Mouse (Mus musculus) hindbrain, embryonic 12.5 days (tissue): ENCODE measurements around the gene Defa17. TPM values are rescaled to one million over a fixed set of nuclear protein-coding genes. Genes with fewer than 3 reads are reported as not detected.
"Not testable (repeated sequence)": the region's sequence is repeated elsewhere in the genome, so short reads cannot be mapped to it uniquely, and the experiment has no call there.

Source experiments
- ATAC-seq: fragments of 200-750 bp; cut with Nextera tagmentation; 2 replicates; pipeline ENCODE4 v1.8.0; 2017; ENCODE audit warnings: moderate TSS enrichment; ENCODE audit not compliant: low FRiP score
- H3K27ac ChIP-seq: fragments of 300-500 bp; sonication (generic); 2 replicates; pipeline ENCODE4 v1.5.1; 2016; ENCODE audit warnings: mild to moderate bottlenecking
- H3K27me3 ChIP-seq: fragments of 300-500 bp; sonication (generic); 2 replicates; pipeline ENCODE4 v1.6.1; 2016; ENCODE audit warnings: mild to moderate bottlenecking
- H3K36me3 ChIP-seq: fragments of 300-500 bp; sonication (generic); 2 replicates; pipeline ENCODE4 v1.6.1; 2016; ENCODE audit warnings: mild to moderate bottlenecking
- H3K4me1 ChIP-seq: fragments of 300-500 bp; sonication (generic); 2 replicates; pipeline ENCODE4 v1.6.1; 2016
- H3K4me2 ChIP-seq: fragments of 300-500 bp; sonication (generic); replicated peaks from 2 replicates; pipeline ENCODE4 v1.6.1; 2016; ENCODE audit warnings: mild to moderate bottlenecking
- H3K4me3 ChIP-seq: fragments of 300-500 bp; sonication (generic); 2 replicates; pipeline ENCODE4 v1.5.1; 2016; ENCODE audit warnings: mild to moderate bottlenecking
- H3K9ac ChIP-seq: fragments of 300-500 bp; sonication (generic); 2 replicates; pipeline ENCODE4 v1.6.1; 2016; ENCODE audit warnings: mild to moderate bottlenecking, moderate library complexity
- H3K9me3 ChIP-seq: fragments of 300-500 bp; sonication (generic); replicated peaks from 2 replicates; pipeline ENCODE4 v1.6.1; 2016; ENCODE audit warnings: mild to moderate bottlenecking
- WGBS: fragments of 180-500 bp; shearing (Covaris S2); methylation state at CpG from one replicate; pipeline ENCODE4 v1.1.7; 2016; 5-methylcytosine and 5-hydroxymethylcytosine counted together
- polyA plus RNA-seq: library from polyadenylated mRNA; unstranded; fragments of >200 nt; fragmentation: Nextera tagmentation; extraction: Ambion mirVana; gene quantifications from 2 replicates; pipeline ENCODE4 v1.2.1, GENCODE M21; 2016

Gene Defa17
- polyA plus RNA-seq = not detected in 2 replicates

- 80% methylated on average over 1 of the region's 2 CpGs for WGBS
- H3K9me3 ChIP-seq, H3K4me2 ChIP-seq, H3K27me3 ChIP-seq, H3K4me1 ChIP-seq, ATAC-seq, H3K27ac ChIP-seq, H3K36me3 ChIP-seq, H3K9ac ChIP-seq, H3K4me3 ChIP-seq: not testable (repeated sequence)
Observed at GRCm38 (mm10) chr8:21655480-21655879, at the start of gene Defa17. Defa17 (plus strand) TSS chr8:21655780.

- H3K27ac ChIP-seq, H3K27me3 ChIP-seq, H3K9me3 ChIP-seq, ATAC-seq, H3K4me3 ChIP-seq, H3K9ac ChIP-seq, H3K4me1 ChIP-seq, H3K36me3 ChIP-seq, H3K4me2 ChIP-seq: not testable (repeated sequence)
- 82% methylated on average over 1 of the region's 1 CpGs for WGBS
Observed at GRCm38 (mm10) chr8:21617883-21618282, 37.7 kb upstream of the Defa17 start, which contains the start of gene Defa26. Defa26 (plus strand) TSS chr8:21618183.

DNA sequence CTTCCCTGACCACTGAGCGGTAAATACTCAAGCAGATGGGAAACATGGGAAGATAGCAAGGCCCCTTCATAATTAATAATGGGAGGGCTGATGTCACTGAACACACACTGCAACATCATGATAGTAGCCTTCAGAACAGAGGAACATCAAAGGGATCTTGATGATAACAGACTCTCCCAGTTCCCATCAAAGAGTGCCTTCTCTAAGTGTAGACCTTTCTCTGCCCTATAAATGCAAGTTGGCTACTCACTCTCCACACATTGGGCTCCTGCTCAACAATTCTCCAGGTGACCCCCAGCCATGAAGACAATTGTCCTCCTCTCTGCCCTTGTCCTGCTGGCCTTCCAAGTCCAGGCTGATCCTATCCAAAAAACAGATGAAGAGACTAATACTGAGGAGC is 9.9 kb downstream of the Defa17 start, which contains the start of gene Defa34:
Gene Defa34 (plus strand): TSS at position 301 of the 400 bp plus-strand sequence.
- H3K4me1 ChIP-seq, ATAC-seq, H3K9me3 ChIP-seq, H3K27me3 ChIP-seq, H3K27ac ChIP-seq, H3K9ac ChIP-seq, H3K4me3 ChIP-seq, H3K36me3 ChIP-seq, H3K4me2 ChIP-seq: not testable (repeated sequence)
- WGBS = 75% methylated on average over 1 of the region's 1 CpGs

GRCm38 (mm10) chr8:21703545-21703944 is 48.0 kb downstream of the Defa17 start, which contains the start of gene AY761184:
AY761184 (minus strand) TSS chr8:21703645.
- not testable (repeated sequence) for H3K27ac ChIP-seq, H3K4me2 ChIP-seq, H3K9ac ChIP-seq, ATAC-seq, H3K4me3 ChIP-seq, H3K27me3 ChIP-seq, H3K9me3 ChIP-seq, H3K36me3 ChIP-seq, H3K4me1 ChIP-seq
- WGBS = 86% methylated on average over 2 of the region's 2 CpGs

Other genes with a start within 250 kb of the Defa17 start
- not detected in 2 replicates for gene Defa36, start 228.4 kb upstream of the Defa17 start, polyA plus RNA-seq
- not detected in 2 replicates for gene Gm7849, start 199.2 kb upstream of the Defa17 start, polyA plus RNA-seq
- not detected in 2 replicates for gene Defa20, start 146.5 kb upstream of the Defa17 start, polyA plus RNA-seq
- gene Defa32, start 126.7 kb upstream of the Defa17 start, polyA plus RNA-seq = not detected in 2 replicates
- gene Defa37, start 90.4 kb upstream of the Defa17 start, polyA plus RNA-seq = not detected in 2 replicates
- gene Defa28, start 72.8 kb upstream of the Defa17 start, polyA plus RNA-seq = not detected in 2 replicates
- not detected in 2 replicates for gene Gm7861, start 61.3 kb upstream of the Defa17 start, polyA plus RNA-seq
- not detected in 2 replicates for gene Defa26, start 37.6 kb upstream of the Defa17 start, polyA plus RNA-seq
- gene Defa34, start 10.0 kb downstream of the Defa17 start, polyA plus RNA-seq = not detected in 2 replicates
- not detected in 2 replicates for gene AY761184, start 47.9 kb downstream of the Defa17 start, polyA plus RNA-seq
- not detected in 2 replicates for gene Defa24, start 78.7 kb downstream of the Defa17 start, polyA plus RNA-seq
- not detected in 2 replicates for gene Defb50, start 167.8 kb downstream of the Defa17 start, polyA plus RNA-seq
- gene Defb2, start 184.1 kb downstream of the Defa17 start, polyA plus RNA-seq = not detected in 2 replicates
- gene Defb10, start 203.1 kb downstream of the Defa17 start, polyA plus RNA-seq = 1.1 TPM in 1 of 2 replicates, not detected in the other
- 1.3 and 1.5 TPM in 2 replicates for gene Defb9, start 229.6 kb downstream of the Defa17 start, polyA plus RNA-seq